ENCODE assay signal across 7 mouse cellular contexts in the genomic region with DNA sequence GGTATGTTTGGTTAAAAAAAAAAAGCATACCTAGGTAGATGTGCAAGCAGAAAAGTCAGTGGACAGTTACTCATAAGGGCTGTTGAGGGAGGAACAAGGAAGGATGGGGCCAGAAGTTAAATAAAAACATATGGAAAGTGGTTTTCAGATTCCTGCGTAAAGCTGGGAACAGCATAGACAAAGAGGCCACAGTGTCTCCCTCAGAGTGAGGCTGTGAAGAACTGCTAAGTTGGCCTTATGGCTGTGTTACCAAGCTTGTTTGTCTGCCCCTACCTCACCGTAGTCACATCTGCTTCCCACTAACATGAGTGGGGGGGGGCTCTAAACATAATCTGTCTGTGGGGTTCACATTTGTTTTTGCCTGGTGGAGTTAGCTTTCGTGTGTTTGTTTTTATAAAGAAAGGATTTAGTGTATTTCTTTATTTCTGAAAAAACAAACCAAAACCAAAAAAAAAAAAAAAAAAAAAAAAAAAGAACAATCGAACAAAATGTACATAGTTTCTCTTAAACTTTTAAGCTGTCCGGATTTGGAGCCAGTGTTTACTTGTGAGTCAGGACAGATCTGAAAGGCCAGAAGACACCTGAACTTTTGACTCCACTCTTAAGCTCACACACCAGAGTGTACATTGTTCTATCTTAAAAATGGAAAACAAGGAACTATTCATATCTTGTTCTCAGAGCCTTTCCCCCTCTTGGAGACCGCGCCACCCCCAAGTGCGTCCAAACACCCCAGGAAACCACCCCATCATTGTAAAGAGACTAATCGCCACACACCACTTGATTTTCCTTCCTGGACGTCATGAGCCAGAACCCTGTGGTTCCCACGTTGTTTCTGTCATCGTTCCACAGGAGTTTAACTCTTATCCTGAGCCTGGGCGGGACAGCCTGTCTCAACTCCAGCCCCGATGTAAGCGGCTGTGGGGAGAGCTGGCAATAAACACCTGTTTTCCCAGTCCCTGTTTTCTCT.
A peak's percentile ranks its signal among the peaks of the same experiment; 100 is the strongest.
DNase-seq lines count a peak whose midpoint lies in the region; ATAC-seq lines count a peak whose summit lies in the region.

No protein-coding gene starts in this region.

- H3K27ac ChIP-seq in neural tube, embryonic 11.5 days (ENCODE audit: low read depth, low read length) = no peak overlapping the region
- peak overlapping the region; percentile 83 for H3K27ac ChIP-seq in stomach, embryonic 16.5 days (ENCODE audit: low read length)

- no peaks in the 10 kb centered on the region for H3K9me3 ChIP-seq in neural tube, embryonic 11.5 days (ENCODE audit: control insufficient read depth, low read length)
- no peaks in the 10 kb centered on the region for H3K9me3 ChIP-seq in stomach, embryonic 16.5 days (replicated peaks; ENCODE audit: control insufficient read depth, low read length)

- no peak overlapping the region for H3K4me3 ChIP-seq in neural tube, embryonic 11.5 days (ENCODE audit: low read depth, low read length)
- no peak overlapping the region for H3K4me3 ChIP-seq in stomach, embryonic 16.5 days (replicated peaks; ENCODE audit: low read length)

- no peaks in the 10 kb centered on the region for H3K27me3 ChIP-seq in neural tube, embryonic 11.5 days (ENCODE audit: control insufficient read depth, insufficient read depth, low read length)
- H3K27me3 ChIP-seq in stomach, embryonic 16.5 days (ENCODE audit: control insufficient read depth, insufficient read depth, low read length) = no peaks in the 10 kb centered on the region

- H3K36me3 ChIP-seq in neural tube, embryonic 11.5 days (ENCODE audit: control insufficient read depth, insufficient read depth, low read length) = no peaks in the 10 kb centered on the region
- H3K36me3 ChIP-seq in stomach, embryonic 16.5 days (ENCODE audit: control insufficient read depth, insufficient read depth, low read length) = no peaks in the 10 kb centered on the region

- 58% methylated on average over 15 of the region's 15 CpGs for WGBS in neural tube, embryonic 11.5 days
- 26% methylated on average over 15 of the region's 15 CpGs for WGBS in stomach, embryonic 16.5 days

- ATAC-seq in neural tube, embryonic 11.5 days (ENCODE audit: insufficient read depth, low FRiP score, low TSS enrichment) = no peak
- peak; percentile 53; the same call in 1 of the 2 replicates for ATAC-seq in stomach, embryonic 16.5 days (ENCODE audit: insufficient read depth, low FRiP score)

- H3K4me2 ChIP-seq in neural tube, embryonic 11.5 days (ENCODE audit: low read depth) = no peak overlapping the region
- no peak overlapping the region for H3K4me2 ChIP-seq in stomach, embryonic 16.5 days (ENCODE audit: low read depth, low read length)

- no peak overlapping the region for H3K9ac ChIP-seq in neural tube, embryonic 11.5 days (ENCODE audit: low read length)
- no peak overlapping the region for H3K9ac ChIP-seq in stomach, embryonic 16.5 days (ENCODE audit: low read length)

- peaks cover 4% of the 10 kb centered on the region; the same call in 1 of the 2 replicates for H3K4me1 ChIP-seq in neural tube, embryonic 11.5 days (ENCODE audit: control insufficient read depth, insufficient read depth, low read length)
- peaks cover 31% of the 10 kb centered on the region for H3K4me1 ChIP-seq in stomach, embryonic 16.5 days (ENCODE audit: control insufficient read depth, insufficient read depth, low read length)

- peak; percentile 35 for DNase-seq in neural tube, embryonic 11.5 days (ENCODE audit: low spot score)
- DNase-seq in neural tube, embryonic 10.5 days (ENCODE audit: extremely low spot score, low spot score) = no peak
- DNase-seq in heart, adult 8-10 months (ENCODE audit: low spot score) = peak; percentile 71
- DNase-seq in kidney, postnatal 14 days = peak; percentile 60
- DNase-seq in cerebellum, postnatal 14 days = no peak
- DNase-seq in layer of hippocampus, adult 11-12 months (ENCODE audit: low spot score) = no peak

Comparison
In these comparisons a context has a peak if more than half of its experiments do, and no peak if none do; other contexts are left out.
1. DNase-seq: peak in neural tube, embryonic 11.5 days (single experiment), heart, adult 8-10 months (single experiment) and kidney, postnatal 14 days (single experiment); none in neural tube, embryonic 10.5 days (single experiment), cerebellum, postnatal 14 days (0 of 2) and layer of hippocampus, adult 11-12 months (single experiment).